Mouse (Mus musculus) adrenal gland, adult 2 months (tissue): Measurements from ENCODE around the gene Snrpf. TPM values are rescaled to one million over a fixed set of nuclear protein-coding genes. Genes with fewer than 3 reads are reported as not detected.
"Not testable (repeated sequence)": the region's sequence is repeated elsewhere in the genome, so short reads cannot be mapped to it uniquely, and the experiment has no call there.

Experiments
- DNase-seq: peaks from one replicate; pipeline ENCODE4 v3.0.0; 2021
- polyA plus RNA-seq: library from polyadenylated mRNA; depleted of rRNA; stranded (reverse); fragments of >200 nt; gene quantifications from 2 replicates; pipeline ENCODE4 v1.2.3, GENCODE M21; 2012
- total RNA-seq, 2 experiments: library from RNA; stranded (reverse); gene quantifications; 2 replicates each; pipeline ENCODE4 v1.2.3; 2021

Snrpf gene
- total and polyA plus RNA-seq, 3 experiments: 10.6 to 16.6 (median 11.7) TPM

- no peak for DNase-seq
Observed at GRCm38 (mm10) chr10:93575960-93576359, 13.5 kb downstream of the Snrpf start.

- DNase-seq: no peak
Observed at GRCm38 (mm10) chr10:93574966-93575365, 14.5 kb downstream of the Snrpf start.

GRCm38 (mm10) chr10:93572209-93572608 is 17.3 kb downstream of the Snrpf start:
- no peak for DNase-seq

- DNase-seq: no peak
Observed at GRCm38 (mm10) chr10:93568671-93569070, 20.8 kb downstream of the Snrpf start.

- no peak for DNase-seq
Observed at GRCm38 (mm10) chr10:93567841-93568566, 21.5 kb downstream of the Snrpf start.

GRCm38 (mm10) chr10:93567066-93567465 is 22.4 kb downstream of the Snrpf start:
- DNase-seq: no peak

- DNase-seq: no peak
Observed at GRCm38 (mm10) chr10:93564518-93565090, 24.9 kb downstream of the Snrpf start.

GRCm38 (mm10) chr10:93559786-93560185 is 29.7 kb downstream of the Snrpf start:
- peak; percentile 81 for DNase-seq

GRCm38 (mm10) chr10:93557971-93558370 is 31.5 kb downstream of the Snrpf start:
- not testable (repeated sequence) for DNase-seq

- no peak for DNase-seq
Observed at GRCm38 (mm10) chr10:93552596-93552995, 36.9 kb downstream of the Snrpf start.

- DNase-seq: no peak
Observed at GRCm38 (mm10) chr10:93549821-93550220, 39.7 kb downstream of the Snrpf start.

GRCm38 (mm10) chr10:93548991-93549390 is 40.5 kb downstream of the Snrpf start:
- peak; percentile 65 for DNase-seq

- no peak for DNase-seq
Observed at GRCm38 (mm10) chr10:93547741-93548270, 41.7 kb downstream of the Snrpf start.

- no peak for DNase-seq
Observed at GRCm38 (mm10) chr10:93544172-93544571, 45.3 kb downstream of the Snrpf start.

- peak; percentile 19 for DNase-seq
Observed at GRCm38 (mm10) chr10:93543176-93543575, 46.3 kb downstream of the Snrpf start.

GRCm38 (mm10) chr10:93542356-93542755 is 47.1 kb downstream of the Snrpf start:
- no peak for DNase-seq

- DNase-seq: no peak
Observed at GRCm38 (mm10) chr10:93541585-93541984, 47.9 kb downstream of the Snrpf start.

- no peak for DNase-seq
Observed at GRCm38 (mm10) chr10:93540431-93541210, 48.9 kb downstream of the Snrpf start, which contains the start of gene Ccdc38. TSS of gene Ccdc38 (plus strand) at chr10:93540632.

GRCm38 (mm10) chr10:93539775-93540430 is 49.6 kb downstream of the Snrpf start, which contains the start of gene Amdhd1:
TSS of gene Amdhd1 (minus strand) at chr10:93540033.
- DNase-seq: peak; percentile 92

GRCm38 (mm10) chr10:93538818-93539217 is 50.7 kb downstream of the Snrpf start:
- no peak for DNase-seq

GRCm38 (mm10) chr10:93538287-93538686 is 51.2 kb downstream of the Snrpf start:
- DNase-seq: no peak
